In the genomic region with DNA sequence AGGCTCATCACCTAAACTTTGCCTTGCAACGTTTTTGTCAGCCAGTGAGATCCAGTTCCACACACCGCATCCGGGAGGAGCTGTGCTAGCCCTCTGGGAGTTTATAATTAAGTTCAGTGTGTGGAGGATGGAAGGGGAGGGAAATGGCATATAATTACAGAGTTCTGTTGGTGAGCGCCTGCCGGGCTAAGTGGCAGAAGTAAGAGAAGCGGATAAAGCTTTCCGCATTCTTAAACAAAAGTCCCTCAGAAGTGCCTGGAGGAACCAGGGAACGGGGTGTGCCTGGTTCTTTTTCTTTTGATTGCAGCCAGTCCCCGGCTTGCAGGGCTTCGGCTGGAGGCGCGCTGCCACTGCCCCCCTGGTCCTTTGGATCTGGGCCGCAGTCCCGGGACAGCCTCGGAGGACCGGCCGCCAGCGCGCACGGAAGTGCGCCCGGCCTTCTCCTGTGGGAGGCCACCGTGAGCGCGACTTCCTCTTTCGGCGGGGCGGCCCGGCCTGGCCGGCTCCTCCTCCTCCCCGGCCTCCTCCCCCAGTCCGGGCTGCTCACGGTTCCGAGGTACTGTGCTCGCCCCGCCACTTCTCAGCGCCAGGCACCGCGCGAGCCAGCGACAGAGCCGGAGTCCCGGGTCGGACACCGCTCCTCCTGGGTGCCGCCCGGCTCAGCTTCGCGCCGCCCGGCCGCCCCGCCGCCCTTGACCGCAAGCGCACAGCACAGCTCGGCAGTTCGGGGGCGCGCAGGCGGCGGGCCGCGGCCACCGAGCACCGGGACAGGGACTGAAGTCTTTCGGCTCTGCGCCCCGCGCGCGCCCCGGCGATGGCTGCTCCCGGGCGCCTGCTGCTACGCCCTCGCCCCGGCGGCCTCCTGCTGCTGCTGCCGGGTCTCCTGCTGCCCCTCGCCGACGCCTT, we compare ENCODE assay signal across 8 mouse cellular contexts. TPM values are rescaled to one million over a fixed set of nuclear protein-coding genes. Genes with fewer than 3 reads are reported as not detected.
DNase-seq lines count a peak whose midpoint lies in the region; ATAC-seq and TF ChIP-seq lines count a peak whose summit lies in the region.

A gene (plus strand): TSS at position 477 of the 906 bp plus-strand sequence.

- peak; percentile 84 for DNase-seq in 416B (ENCODE audit: low read depth)
- peak; percentile 98 for DNase-seq in adrenal gland, postnatal 36 days
- DNase-seq in spleen, adult 2 months (ENCODE audit: low read depth in 1 of 2, low spot score in 2 of 2), result peak; percentile 59 to 95

- peak within 1 kb of the TSS; percentile 86 for H3K9ac ChIP-seq in embryonic facial prominence, embryonic 15.5 days
- peak within 1 kb of the TSS; percentile 91 for H3K9ac ChIP-seq in heart, embryonic 11.5 days (ENCODE audit: low read depth, low read length)
- peak within 1 kb of the TSS; percentile 96 for H3K9ac ChIP-seq in kidney, embryonic 15.5 days
- peak within 1 kb of the TSS; percentile 88 for H3K9ac ChIP-seq in limb, embryonic 15.5 days
- H3K9ac ChIP-seq in midbrain, embryonic 16.5 days (ENCODE audit: low read depth, low read length), result peak within 1 kb of the TSS; percentile 62

- no peaks in the 10 kb centered on the region for H3K9me3 ChIP-seq in embryonic facial prominence, embryonic 15.5 days (replicated peaks)
- no peaks in the 10 kb centered on the region for H3K9me3 ChIP-seq in heart, embryonic 11.5 days (replicated peaks; ENCODE audit: control insufficient read depth, low read length)
- H3K9me3 ChIP-seq in kidney, embryonic 15.5 days (replicated peaks), result no peaks in the 10 kb centered on the region
- H3K9me3 ChIP-seq in limb, embryonic 15.5 days, result no peaks in the 10 kb centered on the region
- no peaks in the 10 kb centered on the region for H3K9me3 ChIP-seq in midbrain, embryonic 16.5 days (replicated peaks; ENCODE audit: control insufficient read depth, low read length, poor library complexity, severe bottlenecking)

- H3K27ac ChIP-seq in embryonic facial prominence, embryonic 15.5 days (replicated peaks), result peak within 1 kb of the TSS; percentile 98
- peak within 1 kb of the TSS; percentile 91 for H3K27ac ChIP-seq in heart, embryonic 11.5 days (ENCODE audit: low read depth, low read length)
- peak within 1 kb of the TSS; percentile 99 for H3K27ac ChIP-seq in kidney, embryonic 15.5 days
- peak within 1 kb of the TSS; percentile 96 for H3K27ac ChIP-seq in limb, embryonic 15.5 days
- peak within 1 kb of the TSS; percentile 72 for H3K27ac ChIP-seq in midbrain, embryonic 16.5 days (ENCODE audit: low read length)
- H3K27ac ChIP-seq in spleen, adult 2 months (ENCODE audit: insufficient read depth, low read length), result peak within 1 kb of the TSS; percentile 94

- peak within 1 kb of the TSS; percentile 85 for H3K4me3 ChIP-seq in embryonic facial prominence, embryonic 15.5 days (replicated peaks)
- H3K4me3 ChIP-seq in heart, embryonic 11.5 days (ENCODE audit: low read depth, low read length), result peak within 1 kb of the TSS; percentile 71
- H3K4me3 ChIP-seq in kidney, embryonic 15.5 days (replicated peaks), result peak within 1 kb of the TSS; percentile 90
- peak within 1 kb of the TSS; percentile 84 for H3K4me3 ChIP-seq in limb, embryonic 15.5 days
- H3K4me3 ChIP-seq in midbrain, embryonic 16.5 days (ENCODE audit: low read depth, low read length), result peak within 1 kb of the TSS; percentile 56
- H3K4me3 ChIP-seq in spleen, adult 2 months (ENCODE audit: extremely low read depth, insufficient read depth, insufficient read length), result peak within 1 kb of the TSS; percentile 85

- H3K27me3 ChIP-seq in embryonic facial prominence, embryonic 15.5 days, result no peaks in the 10 kb centered on the region
- H3K27me3 ChIP-seq in heart, embryonic 11.5 days (ENCODE audit: control insufficient read depth, insufficient read depth, low read length), result no peaks in the 10 kb centered on the region
- no peaks in the 10 kb centered on the region for H3K27me3 ChIP-seq in kidney, embryonic 15.5 days
- no peaks in the 10 kb centered on the region for H3K27me3 ChIP-seq in limb, embryonic 15.5 days
- no peaks in the 10 kb centered on the region; the same call in 1 of the 2 replicates for H3K27me3 ChIP-seq in midbrain, embryonic 16.5 days (ENCODE audit: control insufficient read depth, insufficient read depth, low read depth, low read length)
- no peaks in the 10 kb centered on the region for H3K27me3 ChIP-seq in spleen, adult 2 months (ENCODE audit: control insufficient read depth, insufficient read depth, low read length)

- H3K4me1 ChIP-seq in embryonic facial prominence, embryonic 15.5 days, result peaks cover 24% of the 10 kb centered on the region
- peaks cover 17% of the 10 kb centered on the region for H3K4me1 ChIP-seq in heart, embryonic 11.5 days (ENCODE audit: control insufficient read depth, insufficient read depth, low read length)
- H3K4me1 ChIP-seq in kidney, embryonic 15.5 days, result peaks cover 28% of the 10 kb centered on the region
- peaks cover 13% of the 10 kb centered on the region; the same call in 1 of the 2 replicates for H3K4me1 ChIP-seq in limb, embryonic 15.5 days
- H3K4me1 ChIP-seq in midbrain, embryonic 16.5 days (ENCODE audit: control insufficient read depth, insufficient read depth, low read length), result peaks cover 8% of the 10 kb centered on the region
- H3K4me1 ChIP-seq in spleen, adult 2 months (ENCODE audit: control insufficient read depth, insufficient read depth, insufficient read length), result peaks cover 18% of the 10 kb centered on the region

- ATAC-seq in embryonic facial prominence, embryonic 15.5 days (ENCODE audit: insufficient number of reproducible peaks, low FRiP score, low TSS enrichment, low read depth), result peak; percentile 95
- peak; percentile 95 for ATAC-seq in heart, embryonic 11.5 days (replicated peaks; ENCODE audit: insufficient number of reproducible peaks, low FRiP score, low TSS enrichment)
- peak; percentile 98 for ATAC-seq in kidney, embryonic 15.5 days (replicated peaks; ENCODE audit: low FRiP score)
- ATAC-seq in limb, embryonic 15.5 days (ENCODE audit: insufficient number of reproducible peaks, low FRiP score, low TSS enrichment, low read depth), result peak; percentile 95
- peak; percentile 96 for ATAC-seq in midbrain, embryonic 16.5 days

- peak; percentile 92 for TF ChIP-seq POLR2A in spleen, adult 2 months (IDR thresholded peaks at IDR 0.05; ENCODE audit: low read depth, low read length)

- H3K4me2 ChIP-seq in embryonic facial prominence, embryonic 15.5 days (replicated peaks), result peak within 1 kb of the TSS; percentile 73
- peak within 1 kb of the TSS; percentile 78 for H3K4me2 ChIP-seq in heart, embryonic 11.5 days
- peak within 1 kb of the TSS; percentile 69 for H3K4me2 ChIP-seq in kidney, embryonic 15.5 days
- H3K4me2 ChIP-seq in limb, embryonic 15.5 days, result peak within 1 kb of the TSS; percentile 68
- peak within 1 kb of the TSS; percentile 93 for H3K4me2 ChIP-seq in midbrain, embryonic 16.5 days (ENCODE audit: low read length)

- TF ChIP-seq CTCF in spleen, adult 2 months (IDR thresholded peaks at IDR 0.05; ENCODE audit: extremely low read depth, insufficient read depth, insufficient read length, insufficient replicate concordance), result no peak

- H3K36me3 ChIP-seq in embryonic facial prominence, embryonic 15.5 days, result no peaks in the 10 kb centered on the region
- no peaks in the 10 kb centered on the region for H3K36me3 ChIP-seq in heart, embryonic 11.5 days (ENCODE audit: control insufficient read depth, insufficient read depth, low read length)
- no peaks in the 10 kb centered on the region for H3K36me3 ChIP-seq in kidney, embryonic 15.5 days
- H3K36me3 ChIP-seq in limb, embryonic 15.5 days, result no peaks in the 10 kb centered on the region
- no peaks in the 10 kb centered on the region for H3K36me3 ChIP-seq in midbrain, embryonic 16.5 days (ENCODE audit: control insufficient read depth, insufficient read depth, low read length)
- no peaks in the 10 kb centered on the region for H3K36me3 ChIP-seq in spleen, adult 2 months (ENCODE audit: control insufficient read depth, insufficient read depth, low read length)

- WGBS in embryonic facial prominence, embryonic 15.5 days, result under 1% methylated on average over 83 of the region's 84 CpGs
- under 1% methylated on average over 81 of the region's 84 CpGs for WGBS in heart, embryonic 11.5 days (ENCODE audit: insufficient replicate concordance)
- WGBS in kidney, embryonic 15.5 days, result under 1% methylated on average over 75 of the region's 84 CpGs
- WGBS in limb, embryonic 15.5 days, result under 1% methylated on average over 50 of the region's 84 CpGs
- under 1% methylated on average over 66 of the region's 84 CpGs for WGBS in midbrain, embryonic 16.5 days
- under 1% methylated on average over 83 of the region's 84 CpGs for WGBS in spleen, adult 2 months

RNA-seq across cellular contexts. Expression of the gene that starts here (rescaled TPM):
- total RNA-seq in adrenal gland, postnatal 36 days (2021), result 100 to 1,000 TPM; 122 to 131 TPM
- 68.8 and 74.6 TPM in 2 replicates for polyA plus RNA-seq in embryonic facial prominence, embryonic 15.5 days (2015; fragmentation: Nextera tagmentation; extraction: Ambion mirVana)
- polyA plus RNA-seq in heart, embryonic 11.5 days (2014; fragmentation: Nextera tagmentation; extraction: Ambion mirVana), result 75.9 and 87.7 TPM in 2 replicates
- polyA plus RNA-seq in kidney, embryonic 15.5 days (2015; fragmentation: Nextera tagmentation; extraction: Ambion mirVana), result 101 and 105 TPM in 2 replicates
- 62.8 and 70.7 TPM in 2 replicates for polyA plus RNA-seq in limb, embryonic 15.5 days (2015; fragmentation: Nextera tagmentation; extraction: Ambion mirVana)
- polyA plus RNA-seq in midbrain, embryonic 16.5 days (2015; fragmentation: Nextera tagmentation; extraction: Ambion mirVana), result 19.9 and 20.5 TPM in 2 replicates
- polyA plus RNA-seq in spleen, adult 2 months (2012; rRNA removed), result 17.5 and 36.6 TPM in 2 replicates

Comparison
In these comparisons a context has a peak if more than half of its experiments do, and no peak if none do; other contexts are left out.
1. Peak in every context shown above with its lines: DNase-seq, ATAC-seq, H3K4me3 ChIP-seq and H3K27ac ChIP-seq.